Mouse (Mus musculus): Measurements from ENCODE around the gene Hexim2. TPM values are rescaled to one million over a fixed set of nuclear protein-coding genes. Genes with fewer than 3 reads are reported as not detected.

Gene Hexim2
- polyA plus RNA-seq, 1 experiment from 2014 or later, result 17.6 TPM

DNA sequence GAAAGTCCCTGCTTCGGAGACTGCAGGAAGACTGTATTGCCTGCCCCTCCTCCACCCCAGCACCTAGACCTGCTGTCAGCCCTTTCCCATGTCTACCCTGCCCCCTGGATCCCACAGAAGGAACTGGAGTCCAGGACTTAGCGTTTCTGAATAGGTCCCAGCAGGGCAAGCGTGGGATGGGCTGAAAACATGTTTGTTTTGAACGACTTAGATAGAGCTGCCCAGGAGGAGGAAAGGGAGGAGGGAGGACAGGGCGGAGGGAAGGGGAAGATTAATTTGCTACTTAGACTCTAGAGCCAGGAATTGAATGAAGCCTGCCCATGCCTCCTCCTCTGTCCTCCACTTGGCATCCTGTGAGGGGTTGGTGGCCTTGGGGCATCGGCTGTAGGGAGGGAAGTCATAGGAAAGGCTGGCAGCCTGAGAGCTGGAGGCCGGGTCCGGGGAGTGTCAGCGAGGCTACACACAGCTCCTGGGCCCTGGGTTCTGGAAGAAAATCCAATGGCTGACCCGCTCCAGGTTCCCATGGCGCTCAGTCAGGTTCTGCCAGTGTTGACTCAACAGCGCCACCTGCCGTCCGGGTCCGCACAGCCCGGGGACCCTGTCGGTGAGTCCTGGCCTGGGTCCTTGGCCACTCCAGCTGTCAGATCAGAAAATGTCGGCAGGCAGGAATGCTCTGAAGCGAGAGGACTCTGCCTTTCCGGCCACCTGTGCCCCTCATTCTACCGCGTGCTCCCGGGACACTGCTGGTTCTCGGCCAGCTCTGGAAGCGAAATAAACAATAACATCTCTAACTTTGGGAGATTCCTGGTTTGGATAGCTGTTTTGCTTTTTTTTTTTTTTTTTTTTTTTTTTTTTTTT is 26.6 kb downstream of the Hexim2 start:
- Histone ChIP-seq H3K36me3 (no peaks in the 10 kb centered on the region), H3K4me1 (replicated peaks) (peaks cover 10% of the 10 kb centered on the region), H3K9ac (0 out of 2 replicates have a peak overlapping the region, but pooled peaks have one; percentile 6), H3K4me3 (peak overlapping the region; percentile 18), H3K27me3 (no peaks in the 10 kb centered on the region), H3K4me2 (peak overlapping the region; percentile 46), H3K27ac (replicated peaks) (no peak overlapping the region), H3K9me3 (peaks cover 5% of the 10 kb centered on the region; the same call in 1 of the 2 replicates)
- 1% methylated on average over 25 of the region's 25 CpGs for WGBS
- ATAC-seq (ENCODE audit: low read depth), result peak; percentile 96

- no peak for ATAC-seq (ENCODE audit: low read depth)
- Histone ChIP-seq H3K27me3 (no peaks in the 10 kb centered on the region), H3K27ac (replicated peaks) (no peak overlapping the region), H3K9me3 (peaks cover 5% of the 10 kb centered on the region; the same call in 1 of the 2 replicates), H3K36me3 (no peaks in the 10 kb centered on the region), H3K4me1 (replicated peaks) (peaks cover 10% of the 10 kb centered on the region), H3K4me3 (no peak overlapping the region), H3K9ac (no peak overlapping the region), H3K4me2 (no peak overlapping the region)
- WGBS, result 88% methylated on average over 11 of the region's 11 CpGs
Measured at GRCm38 (mm10) chr11:103160738-103161137, 28.5 kb downstream of the Hexim2 start.

DNA sequence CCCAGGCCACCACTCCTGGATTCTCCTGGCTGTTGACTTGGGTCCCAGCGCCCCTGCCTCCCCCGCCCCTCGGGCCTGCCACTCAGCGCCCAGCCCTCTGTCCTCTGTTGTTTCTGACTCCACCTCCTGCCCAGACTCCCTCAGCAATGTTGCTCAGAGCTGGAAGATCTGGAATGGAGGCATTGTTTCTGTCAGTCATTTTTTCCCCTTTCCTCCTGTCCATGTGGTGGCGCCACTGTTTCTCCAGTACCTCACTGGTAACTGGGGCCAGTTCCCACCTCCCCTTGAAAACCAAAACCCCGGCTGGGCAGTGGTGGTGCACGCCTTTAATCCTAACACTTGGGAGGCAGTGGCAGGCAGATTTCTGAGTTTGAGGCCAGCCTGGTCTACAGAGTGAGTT is 29.2 kb downstream of the Hexim2 start:
- H3K9ac ChIP-seq, result no peak overlapping the region
- no peaks in the 10 kb centered on the region for H3K36me3 ChIP-seq
- no peaks in the 10 kb centered on the region for H3K9me3 ChIP-seq
- H3K4me3 ChIP-seq, result no peak overlapping the region
- WGBS, result 76% methylated on average over 7 of the region's 7 CpGs
- H3K27me3 ChIP-seq, result no peaks in the 10 kb centered on the region
- no peak overlapping the region for H3K4me2 ChIP-seq
- peaks cover 10% of the 10 kb centered on the region for H3K4me1 ChIP-seq (replicated peaks)
- no peak for ATAC-seq (ENCODE audit: low read depth)
- H3K27ac ChIP-seq (replicated peaks), result no peak overlapping the region

DNA sequence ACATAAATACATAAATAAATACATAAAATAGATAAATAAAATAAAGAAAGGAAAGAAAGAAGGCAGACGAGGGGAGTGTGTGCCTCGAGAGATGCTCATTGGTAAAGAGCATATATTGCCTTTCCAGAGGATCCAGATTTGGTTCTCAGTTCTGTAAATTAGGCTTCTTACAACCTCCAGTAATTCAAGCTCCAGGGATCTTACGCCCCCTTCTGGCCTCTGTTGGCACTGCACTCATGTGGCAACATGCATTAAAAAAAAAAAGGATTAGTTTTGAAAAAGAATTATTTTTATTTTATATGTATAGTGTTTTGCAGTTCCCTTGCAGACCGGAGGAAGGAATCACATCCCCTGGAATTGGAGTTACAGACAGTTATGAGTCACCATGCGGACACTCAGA is 29.9 kb downstream of the Hexim2 start:
- no peaks in the 10 kb centered on the region for H3K27me3 ChIP-seq
- no peaks in the 10 kb centered on the region for H3K9me3 ChIP-seq
- H3K4me1 ChIP-seq (replicated peaks), result peaks cover 10% of the 10 kb centered on the region
- ATAC-seq (ENCODE audit: low read depth), result no peak
- H3K36me3 ChIP-seq, result no peaks in the 10 kb centered on the region
- no peak overlapping the region for H3K9ac ChIP-seq
- no peak overlapping the region for H3K4me3 ChIP-seq
- 93% methylated on average over 5 of the region's 5 CpGs for WGBS
- H3K4me2 ChIP-seq, result no peak overlapping the region
- no peak overlapping the region for H3K27ac ChIP-seq (replicated peaks)

DNA sequence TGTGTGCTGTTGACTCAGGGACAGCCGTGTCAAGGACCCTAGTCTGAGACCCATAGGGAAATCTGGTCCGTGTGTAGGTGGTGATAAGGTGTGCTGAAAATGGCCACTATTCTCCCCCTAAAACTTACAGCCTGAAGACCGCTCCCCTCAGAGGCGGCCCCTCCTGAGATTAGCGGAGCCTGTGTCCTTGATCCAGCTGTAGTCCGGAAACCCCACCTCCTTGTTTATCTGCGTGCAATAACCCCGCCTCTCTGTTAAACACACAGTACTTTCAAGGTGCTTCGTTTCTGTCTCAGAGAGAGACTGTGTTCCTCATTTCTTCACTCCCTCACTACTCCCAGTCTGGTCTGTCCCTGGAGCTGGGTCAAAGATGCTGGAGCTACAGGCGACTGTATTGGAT is 32.2 kb downstream of the Hexim2 start:
- Histone ChIP-seq H3K36me3 (no peaks in the 10 kb centered on the region), H3K9ac (no peak overlapping the region), H3K27ac (replicated peaks) (no peak overlapping the region), H3K4me2 (no peak overlapping the region), H3K9me3 (no peaks in the 10 kb centered on the region), H3K4me3 (no peak overlapping the region), H3K4me1 (replicated peaks) (no peaks in the 10 kb centered on the region), H3K27me3 (peaks cover 16% of the 10 kb centered on the region)
- no peak for ATAC-seq (ENCODE audit: low read depth)
- 29% methylated on average over 10 of the region's 10 CpGs for WGBS

GRCm38 (mm10) chr11:103168690-103169390 is 36.6 kb downstream of the Hexim2 start:
- H3K27me3 ChIP-seq, result peaks cover 60% of the 10 kb centered on the region

DNA sequence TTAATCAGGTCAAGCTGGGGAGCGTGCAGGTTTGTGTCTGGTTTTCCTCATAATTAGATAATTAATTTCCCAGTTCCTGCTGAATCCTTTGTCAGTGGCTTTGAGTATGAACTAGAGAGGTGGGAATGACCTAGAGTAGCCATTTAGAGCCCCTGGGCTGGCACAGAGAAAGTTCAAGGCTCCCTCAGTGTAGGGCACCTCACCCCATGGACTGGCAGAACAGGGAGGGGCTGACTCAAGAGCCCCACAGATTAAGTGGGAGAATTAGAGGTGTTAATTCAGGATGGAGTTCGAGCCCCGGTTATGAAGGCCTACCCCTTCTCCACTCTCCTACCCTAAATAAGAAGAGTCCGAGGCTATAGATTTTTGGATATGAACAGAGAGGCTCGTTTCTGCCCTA is 37.4 kb downstream of the Hexim2 start:
- Histone ChIP-seq H3K4me1 (replicated peaks) (peaks cover 25% of the 10 kb centered on the region), H3K4me2 (peak overlapping the region; percentile 82), H3K9ac (0 out of 2 replicates have a peak overlapping the region, but pooled peaks have one; percentile 76), H3K36me3 (no peaks in the 10 kb centered on the region), H3K27ac (replicated peaks) (no peak overlapping the region), H3K4me3 (peak overlapping the region; percentile 64), H3K9me3 (no peaks in the 10 kb centered on the region), H3K27me3 (peaks cover 67% of the 10 kb centered on the region)
- WGBS, result 87% methylated on average over 5 of the region's 5 CpGs
- ATAC-seq (ENCODE audit: low read depth), result no peak

More at GRCm38 (mm10) chr11:103168690-103169390, 36.6 kb downstream of the Hexim2 start:
- Histone ChIP-seq H3K36me3 (no peaks in the 10 kb centered on the region), H3K9me3 (no peaks in the 10 kb centered on the region), H3K9ac (no peak overlapping the region), H3K4me3 (no peak overlapping the region), H3K4me2 (no peak overlapping the region), H3K27ac (replicated peaks) (no peak overlapping the region), H3K4me1 (replicated peaks) (peaks cover 25% of the 10 kb centered on the region)
- WGBS, result 23% methylated on average over 9 of the region's 9 CpGs
- ATAC-seq (ENCODE audit: low read depth), result no peak

DNA sequence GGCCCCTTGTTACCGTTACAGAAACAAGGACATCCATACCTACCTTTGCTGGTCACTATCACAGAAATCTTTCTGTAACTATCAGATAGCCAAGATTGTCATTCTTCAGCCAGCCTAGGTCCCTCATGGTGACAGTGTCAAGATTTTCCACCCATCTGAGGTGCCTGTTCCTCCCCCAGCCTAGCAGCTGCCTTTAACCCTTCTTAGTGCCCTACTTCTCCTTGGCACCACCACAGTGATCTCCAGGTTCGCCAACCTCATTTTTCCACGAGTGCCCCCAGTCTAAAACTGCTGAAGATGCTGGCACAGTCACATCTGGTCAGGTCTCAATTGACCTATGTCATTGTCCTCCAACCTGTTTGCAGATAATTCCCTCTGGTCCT is 37.9 kb downstream of the Hexim2 start:
- H3K4me2 ChIP-seq, result peak overlapping the region; percentile 82
- no peaks in the 10 kb centered on the region for H3K9me3 ChIP-seq
- 51% methylated on average over 3 of the region's 3 CpGs for WGBS
- peaks cover 25% of the 10 kb centered on the region for H3K4me1 ChIP-seq (replicated peaks)
- peak overlapping the region; percentile 64 for H3K4me3 ChIP-seq
- H3K36me3 ChIP-seq, result no peaks in the 10 kb centered on the region
- H3K9ac ChIP-seq, result peak overlapping the region; percentile 76
- peak overlapping the region; percentile 61; the same call in 1 of the 2 replicates for H3K27ac ChIP-seq (replicated peaks)
- ATAC-seq (ENCODE audit: low read depth), result no peak; the same call in 1 of the 2 replicates
- peaks cover 71% of the 10 kb centered on the region for H3K27me3 ChIP-seq

DNA sequence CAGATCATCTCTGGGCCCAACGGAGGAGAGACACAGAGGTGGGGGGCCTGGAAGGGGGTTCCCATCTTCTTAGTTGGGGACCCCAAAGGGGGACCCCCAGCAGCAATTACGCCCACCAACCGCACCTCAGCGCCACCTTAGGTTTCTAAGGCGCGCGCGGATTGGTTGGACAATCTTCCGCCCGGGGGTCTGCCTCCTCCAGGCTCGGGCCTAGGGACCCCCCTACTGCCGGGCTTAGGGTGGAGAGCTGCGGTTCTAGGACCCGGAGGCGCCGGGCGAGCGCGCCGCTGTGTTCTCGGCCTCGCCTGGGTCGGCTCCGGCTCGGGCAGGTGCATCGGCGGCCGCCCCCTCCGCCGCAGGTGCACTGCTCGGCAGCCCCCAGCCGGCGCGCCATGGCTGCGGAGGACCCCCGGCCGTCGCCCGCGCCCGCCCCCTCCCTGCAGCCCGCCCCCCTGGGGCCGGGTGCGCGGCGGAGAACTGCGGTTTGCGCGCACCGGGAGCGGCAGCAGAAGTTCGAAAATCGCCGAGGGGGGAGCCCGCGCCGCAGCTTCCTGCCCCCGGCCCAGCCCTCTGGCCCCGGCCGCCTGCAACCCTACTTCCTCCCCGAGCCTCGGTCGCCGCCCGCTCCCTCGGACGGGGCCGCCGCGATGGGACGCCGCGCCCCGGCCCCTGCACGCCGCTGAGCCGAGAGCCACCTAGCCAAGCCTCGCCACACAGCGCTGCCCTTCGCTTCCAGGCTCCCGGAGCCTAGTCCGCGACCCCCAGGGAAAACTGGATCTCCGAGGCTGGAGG is 38.5 kb downstream of the Hexim2 start, which contains the start of gene Fmnl1:
TSS of gene Fmnl1 (plus strand) at position 614 of the 792 bp plus-strand sequence.
- Histone ChIP-seq H3K4me1 (replicated peaks) (peaks cover 25% of the 10 kb centered on the region), H3K27ac (replicated peaks) (peak within 1 kb of the TSS; percentile 61), H3K27me3 (peaks cover 71% of the 10 kb centered on the region), H3K9me3 (no peaks in the 10 kb centered on the region), H3K36me3 (no peaks in the 10 kb centered on the region), H3K4me2 (peak within 1 kb of the TSS; percentile 82), H3K4me3 (peak within 1 kb of the TSS; percentile 64), H3K9ac (peak within 1 kb of the TSS; percentile 76)
- WGBS, result under 1% methylated on average over 82 of the region's 84 CpGs
- ATAC-seq (ENCODE audit: low read depth), result peak; percentile 85

- H3K9me3 ChIP-seq, result no peaks in the 10 kb centered on the region
- WGBS, result 5% methylated on average over 21 of the region's 23 CpGs
- H3K9ac ChIP-seq, result peak overlapping the region; percentile 76
- peaks cover 25% of the 10 kb centered on the region for H3K4me1 ChIP-seq (replicated peaks)
- peaks cover 71% of the 10 kb centered on the region for H3K27me3 ChIP-seq
- H3K36me3 ChIP-seq, result no peaks in the 10 kb centered on the region
- H3K4me3 ChIP-seq, result peak overlapping the region; percentile 64
- peak overlapping the region; percentile 82 for H3K4me2 ChIP-seq
- no peak overlapping the region for H3K27ac ChIP-seq (replicated peaks)
- 0 out of 2 replicates have a peak, but pooled peaks have one; percentile 13 for ATAC-seq (ENCODE audit: low read depth)
Measured at GRCm38 (mm10) chr11:103171286-103171620, 39.0 kb downstream of the Hexim2 start.

GRCm38 (mm10) chr11:103171703-103172391 is 39.6 kb downstream of the Hexim2 start:
- 51% methylated on average over 9 of the region's 9 CpGs for WGBS
- ATAC-seq (ENCODE audit: low read depth), result no peak
- peak overlapping the region; percentile 64 for H3K4me3 ChIP-seq
- H3K27me3 ChIP-seq, result peaks cover 71% of the 10 kb centered on the region
- H3K27ac ChIP-seq (replicated peaks), result no peak overlapping the region
- peak overlapping the region; percentile 82 for H3K4me2 ChIP-seq
- H3K36me3 ChIP-seq, result no peaks in the 10 kb centered on the region
- H3K9ac ChIP-seq, result peak overlapping the region; percentile 76
- peaks cover 25% of the 10 kb centered on the region for H3K4me1 ChIP-seq (replicated peaks)
- H3K9me3 ChIP-seq, result no peaks in the 10 kb centered on the region

Measured in neural tube, embryonic 13.5 days (tissue).